Mouse (Mus musculus) layer of hippocampus, postnatal 10 days (tissue): ENCODE data around the gene Chid1. TPM values are rescaled to one million over a fixed set of nuclear protein-coding genes. Genes with fewer than 3 reads are reported as not detected.

ENCODE experiments used
- DNase-seq, 2 experiments: peaks; one replicate each; pipeline ENCODE4 v3.0.0; 2021; ENCODE audit warnings: low spot score in 2 of 2
- long read RNA-seq: library from polyadenylated mRNA; stranded (forward); transcript quantifications from one replicate; pipeline ENCODE4 v2.0.0, GENCODE M21; 2023
- total RNA-seq, 2 experiments: library from RNA; stranded (reverse); gene quantifications; 2 replicates each; pipeline ENCODE4 v1.2.3; 2021

Chid1 gene
- 10 to 100 TPM; 68.7 to 69.8 TPM for total RNA-seq
- long read RNA-seq, full-length matches to known transcripts = 70 of 82 reads
- long read RNA-seq, partial matches to known transcripts = 3 of 82 reads
- long read RNA-seq, other reads (novel, unspliced or antisense) = 9 of 82 reads

- DNase-seq = peak; percentile 98
These were observed at the start of gene Chid1 for GRCm38 (mm10) chr7:141539556-141540311. TSS of gene Chid1 (minus strand) at chr7:141539857.

DNA sequence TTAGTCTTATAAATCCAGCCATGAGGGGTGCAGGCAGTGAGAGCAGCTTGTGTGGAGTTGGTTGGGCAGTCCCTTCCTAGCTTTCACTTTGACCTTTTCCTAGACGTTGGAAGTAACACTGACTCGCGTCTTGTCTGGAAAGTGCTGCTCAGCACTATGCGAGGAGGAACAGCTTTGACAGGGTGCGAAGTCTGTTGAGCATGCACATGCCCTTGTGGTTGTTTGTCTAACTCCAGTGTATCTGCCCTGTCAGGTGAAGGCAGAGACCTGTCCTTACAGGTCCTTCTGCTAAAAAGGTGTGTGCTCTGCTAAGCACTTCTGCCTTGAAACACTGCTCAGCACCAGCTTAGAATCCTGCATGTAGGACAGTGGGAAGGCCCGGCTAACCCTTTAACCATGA lies 49.2 kb upstream of the Chid1 start:
- DNase-seq = no peak

DNA sequence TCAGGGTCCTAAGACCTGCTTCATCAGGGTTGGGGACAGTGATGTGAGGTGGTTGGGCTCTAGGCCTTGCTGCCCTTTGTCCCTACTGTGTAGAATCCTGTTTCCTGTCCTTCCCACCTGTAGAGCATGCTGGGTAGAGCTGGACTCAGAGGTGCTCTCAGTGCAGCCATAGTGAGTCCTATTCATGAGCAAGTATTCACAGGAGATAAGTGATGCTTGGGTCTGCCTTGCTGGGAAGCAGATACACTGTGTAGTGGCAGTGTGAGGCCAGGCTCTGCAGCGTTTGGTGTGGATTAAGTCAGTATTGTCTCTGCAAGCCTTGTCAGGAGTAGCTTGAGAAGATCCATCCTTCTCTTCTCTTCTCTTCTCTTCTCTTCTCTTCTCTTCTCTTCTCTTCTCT lies 46.2 kb upstream of the Chid1 start:
- DNase-seq = no peak

- DNase-seq = no peak
These were observed 45.6 kb upstream of the Chid1 start for GRCm38 (mm10) chr7:141585288-141585687.

GRCm38 (mm10) chr7:141584048-141584841 lies 44.6 kb upstream of the Chid1 start:
- no peak for DNase-seq

DNA sequence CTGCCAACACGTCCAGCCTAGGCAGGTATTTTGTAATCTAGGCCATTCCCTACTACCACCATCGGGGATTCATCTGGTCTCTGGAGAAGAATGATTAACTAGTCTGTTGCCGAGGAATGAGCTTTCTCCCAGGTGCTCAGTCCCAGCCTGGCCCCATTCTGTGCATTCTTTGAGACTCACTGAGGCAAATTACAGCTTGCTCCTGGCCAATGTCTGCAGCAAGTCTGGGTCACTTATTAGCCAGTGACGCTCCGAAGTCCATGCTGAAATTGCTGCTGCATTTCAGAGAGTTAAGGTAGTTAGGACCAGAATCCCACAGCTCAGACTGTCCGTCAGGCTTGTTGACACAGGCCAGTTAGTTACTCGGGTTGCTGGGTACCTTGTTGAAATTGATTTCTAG lies 41.7 kb upstream of the Chid1 start:
- no peak for DNase-seq

- no peak for DNase-seq
These were observed 39.3 kb upstream of the Chid1 start for GRCm38 (mm10) chr7:141578943-141579342.

GRCm38 (mm10) chr7:141578511-141578910 lies 38.9 kb upstream of the Chid1 start:
- DNase-seq = no peak

DNA sequence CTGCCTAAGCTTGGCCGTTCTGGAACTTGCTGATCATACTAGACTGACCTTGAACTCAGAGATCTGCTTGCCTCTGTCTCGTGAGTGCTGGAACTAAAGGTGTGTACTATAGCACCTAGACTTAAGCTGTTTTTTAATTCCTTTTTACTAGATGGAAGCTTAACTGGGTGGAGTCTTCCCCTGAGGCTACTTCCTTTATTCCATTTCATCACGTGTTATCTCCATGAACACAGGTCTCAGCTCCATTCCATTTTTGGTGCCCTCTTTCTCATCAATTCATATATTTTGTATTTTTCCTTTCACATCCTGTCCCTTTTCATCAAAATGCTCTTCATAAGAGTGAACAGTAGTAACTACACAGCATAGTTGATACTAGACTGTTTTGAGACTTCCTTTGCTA lies 38.1 kb upstream of the Chid1 start:
- DNase-seq = no peak

DNA sequence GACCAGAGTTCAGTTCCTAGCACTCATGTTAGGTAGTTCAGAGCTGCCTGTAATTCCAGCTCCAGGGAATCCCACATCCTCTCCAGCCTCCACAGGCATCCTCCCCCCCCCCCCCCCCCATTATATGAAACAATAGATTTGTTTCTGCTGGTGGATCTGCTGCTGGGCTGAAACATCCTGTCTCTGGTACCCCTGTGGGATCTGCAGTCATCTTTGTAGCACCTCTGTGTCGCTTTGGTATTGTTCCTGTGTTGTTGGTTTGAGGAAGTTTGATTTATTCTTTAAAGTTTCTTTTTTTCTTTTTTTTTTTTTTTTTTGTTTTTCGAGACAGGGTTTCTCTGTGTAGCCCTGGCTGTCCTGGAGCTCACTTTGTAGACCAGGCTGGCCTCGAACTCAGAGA lies 35.8 kb upstream of the Chid1 start:
- no peak for DNase-seq

GRCm38 (mm10) chr7:141574041-141574440 lies 34.4 kb upstream of the Chid1 start:
- no peak for DNase-seq

- DNase-seq = no peak
These were observed 31.1 kb upstream of the Chid1 start for GRCm38 (mm10) chr7:141570625-141571295.

- no peak for DNase-seq
These were observed 30.3 kb upstream of the Chid1 start for GRCm38 (mm10) chr7:141569916-141570315.

DNA sequence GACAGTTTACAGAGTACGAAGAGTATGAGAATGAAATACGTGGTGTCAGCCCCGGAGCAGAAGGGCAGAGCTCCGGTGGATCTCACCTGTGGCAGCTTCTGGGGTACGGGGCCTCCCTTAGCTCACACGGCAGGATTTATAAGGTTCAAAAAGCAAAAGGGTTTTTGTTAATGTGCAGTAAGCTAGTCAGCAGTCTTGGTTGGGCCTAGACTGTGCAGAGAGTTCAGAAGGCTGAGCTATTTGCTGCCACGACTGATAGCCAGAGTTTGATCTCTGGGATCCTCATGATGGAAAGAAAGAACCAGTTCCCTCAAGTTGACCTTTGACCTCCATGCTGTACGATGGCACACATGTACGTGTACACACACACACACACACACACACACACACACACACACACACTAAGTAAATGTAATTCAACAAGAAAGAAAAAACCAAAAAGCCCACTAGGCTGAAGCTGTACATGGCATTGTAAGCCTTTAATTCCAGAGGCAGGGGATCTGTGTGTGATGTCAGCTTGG lies 29.7 kb upstream of the Chid1 start:
- no peak for DNase-seq

DNA sequence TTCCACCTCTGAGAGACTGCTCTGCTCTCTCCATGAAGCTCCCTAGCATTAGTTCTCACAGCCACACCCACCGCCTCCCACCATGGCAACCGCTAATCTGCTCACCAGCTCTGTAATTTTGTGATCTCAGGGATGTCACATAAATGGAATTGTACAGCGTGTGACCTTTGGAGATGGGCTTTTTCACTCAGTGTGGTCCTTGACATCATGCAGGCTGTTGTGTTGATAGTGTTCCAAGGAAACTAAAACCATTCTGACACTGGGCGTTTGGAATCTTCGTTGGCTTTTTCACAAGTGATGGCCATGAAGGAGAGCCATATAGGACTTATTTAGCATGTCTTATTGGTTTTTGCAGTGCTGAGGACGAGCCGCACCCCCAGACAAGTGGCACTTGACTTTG lies 26.9 kb upstream of the Chid1 start:
- DNase-seq = no peak

DNA sequence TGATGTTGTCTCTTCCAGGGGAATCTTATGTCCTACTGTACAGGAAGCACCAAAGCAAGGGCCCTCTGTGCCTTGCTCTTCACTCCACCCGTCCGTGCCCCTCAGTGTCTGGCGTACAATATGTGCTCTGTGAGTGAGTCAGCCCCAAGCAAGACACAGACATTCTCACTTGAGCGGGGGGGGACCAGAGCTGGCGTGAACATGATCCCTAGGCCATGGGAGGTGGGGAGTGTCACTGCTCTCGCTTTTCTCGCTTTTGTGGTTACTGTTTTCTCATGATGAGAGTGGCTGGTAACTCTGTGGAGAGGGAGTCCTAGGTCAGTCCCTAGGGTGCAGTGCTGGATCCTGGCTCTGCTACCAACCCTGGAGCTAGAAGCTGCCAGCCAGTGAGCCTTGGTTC lies 24.9 kb upstream of the Chid1 start:
- no peak for DNase-seq

DNA sequence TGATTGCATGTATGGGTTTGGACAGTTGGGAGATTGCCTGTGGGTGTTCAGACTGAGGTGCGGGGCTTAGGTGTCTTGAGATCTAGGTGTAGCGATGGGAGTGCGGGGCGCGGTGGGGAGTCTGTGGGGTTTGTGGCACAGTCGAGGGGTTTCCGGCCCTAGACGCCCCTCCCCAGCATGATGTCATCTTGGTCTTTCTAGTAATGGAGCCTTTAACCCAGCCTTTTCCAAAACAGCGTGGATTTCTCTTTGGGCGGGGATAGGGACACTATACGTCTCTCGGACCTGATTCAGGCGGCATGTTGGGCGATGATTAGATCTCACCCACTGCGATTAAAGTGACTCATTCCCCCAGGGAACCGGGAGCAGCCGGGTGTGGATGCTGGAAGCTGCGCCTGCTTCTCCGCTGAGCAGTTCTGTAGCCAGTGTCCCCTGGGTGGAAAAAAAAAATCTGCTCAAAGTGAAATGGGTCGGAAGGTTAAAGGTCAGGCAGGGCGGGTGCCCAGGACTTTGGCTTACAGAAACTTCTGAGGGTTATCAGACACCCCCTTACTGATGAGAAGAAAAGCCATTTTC lies 23.3 kb upstream of the Chid1 start:
- peak; percentile 44 to 66 for DNase-seq

- DNase-seq = no peak
These were observed 22.8 kb upstream of the Chid1 start for GRCm38 (mm10) chr7:141562421-141562851.

- peak; percentile 85 to 91 for DNase-seq
These were observed 22.2 kb upstream of the Chid1 start, which contains the start of gene Ap2a2 for GRCm38 (mm10) chr7:141561682-141562391. TSS of gene Ap2a2 (plus strand) at chr7:141562173.

GRCm38 (mm10) chr7:141560471-141560870 lies 20.8 kb upstream of the Chid1 start:
- no peak for DNase-seq
